Mouse (Mus musculus) central nervous system, embryonic 14 days (tissue): Measurements from ENCODE around the gene Speer3. TPM values are rescaled to one million over a fixed set of nuclear protein-coding genes. Genes with fewer than 3 reads are reported as not detected.

ENCODE experiments used
- polyA plus RNA-seq: library from polyadenylated mRNA; depleted of rRNA; stranded (reverse); fragments of >200 nt; gene quantifications from 2 replicates; pipeline ENCODE4 v1.2.3, GENCODE M21; 2012; rRNA removed

Gene Speer3
- polyA plus RNA-seq, result not detected in 2 replicates

DNA sequence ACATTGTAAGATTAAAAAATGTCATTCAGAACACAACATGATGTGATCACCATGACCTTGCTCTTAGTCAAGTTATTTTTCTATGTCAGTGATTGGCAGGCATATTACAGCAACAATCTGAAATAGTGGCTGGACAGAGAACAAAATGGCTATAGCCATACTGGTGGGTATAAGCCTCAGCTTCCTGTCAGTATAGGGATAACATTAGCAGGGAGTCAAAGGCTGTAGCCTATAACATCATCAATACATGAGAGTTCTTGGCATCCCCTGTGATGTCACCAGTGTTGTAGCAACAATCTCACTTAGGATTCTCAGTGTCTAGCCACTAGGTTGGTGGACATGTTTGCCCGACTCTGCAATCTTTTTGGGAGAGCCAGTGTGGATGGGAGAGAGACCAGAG lies at the start of gene Speer3:
Gene Speer3, plus strand, starts transcription at position 301 of the 400 bp plus-strand sequence.

Other genes starting within 250 kb of the Speer3 start
- 1.6 and 2.5 TPM in 2 replicates for gene Sema3e, start 233.7 kb downstream of the Speer3 start, polyA plus RNA-seq